Mouse (Mus musculus): ENCODE results near the gene Adarb1. TPM values are rescaled to one million over a fixed set of nuclear protein-coding genes. Genes with fewer than 3 reads are reported as not detected.

The Adarb1 gene
- polyA plus RNA-seq (2015; fragmentation: Nextera tagmentation; extraction: Ambion mirVana), result 19.9 and 20.6 TPM in 2 replicates

DNA sequence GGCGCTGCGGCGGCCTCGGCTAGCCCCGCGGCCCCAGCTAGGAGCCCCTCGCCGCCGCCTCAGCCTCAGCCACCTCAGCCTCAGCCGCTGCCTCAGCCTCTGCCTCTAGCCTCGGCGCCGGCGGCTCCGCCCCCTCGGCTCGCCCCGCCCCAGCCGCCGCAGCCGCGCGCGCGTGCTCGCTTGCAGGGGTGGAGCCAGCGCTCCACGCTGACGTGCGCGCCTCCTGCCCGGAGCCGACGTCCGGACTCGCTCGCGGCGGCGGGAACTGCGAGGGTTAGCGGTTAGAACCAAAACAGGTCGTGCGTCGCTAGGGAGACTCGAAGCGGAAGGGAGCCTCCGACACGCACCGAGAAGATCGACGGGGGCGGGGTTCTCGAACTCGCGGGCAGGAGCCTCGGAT, at the start of gene Adarb1:
Gene Adarb1 (minus strand): TSS at position 133 of the 400 bp plus-strand sequence.
- Histone ChIP-seq H3K4me3 (ENCODE audit: low read length) (peak within 1 kb of the TSS; percentile 96), H3K27ac (ENCODE audit: low read depth, low read length) (peak within 1 kb of the TSS; percentile 88), H3K9ac (ENCODE audit: low read depth, low read length) (peak within 1 kb of the TSS; percentile 91), H3K36me3 (ENCODE audit: control insufficient read depth, insufficient read depth, low read length) (no peaks in the 10 kb centered on the region), H3K9me3 (ENCODE audit: control insufficient read depth, low read length) (no peaks in the 10 kb centered on the region), H3K27me3 (replicated peaks; ENCODE audit: control insufficient read depth, insufficient read depth, low read length) (0 out of 2 replicates have a peak, but pooled peaks cover 2% of the 10 kb centered on the region), H3K4me2 (ENCODE audit: low read length) (peak within 1 kb of the TSS; percentile 94), H3K4me1 (ENCODE audit: control insufficient read depth, insufficient read depth, low read depth, low read length) (peaks cover 21% of the 10 kb centered on the region)
- under 1% methylated on average over 45 of the region's 57 CpGs for WGBS
- peak; percentile 95 for ATAC-seq

DNA sequence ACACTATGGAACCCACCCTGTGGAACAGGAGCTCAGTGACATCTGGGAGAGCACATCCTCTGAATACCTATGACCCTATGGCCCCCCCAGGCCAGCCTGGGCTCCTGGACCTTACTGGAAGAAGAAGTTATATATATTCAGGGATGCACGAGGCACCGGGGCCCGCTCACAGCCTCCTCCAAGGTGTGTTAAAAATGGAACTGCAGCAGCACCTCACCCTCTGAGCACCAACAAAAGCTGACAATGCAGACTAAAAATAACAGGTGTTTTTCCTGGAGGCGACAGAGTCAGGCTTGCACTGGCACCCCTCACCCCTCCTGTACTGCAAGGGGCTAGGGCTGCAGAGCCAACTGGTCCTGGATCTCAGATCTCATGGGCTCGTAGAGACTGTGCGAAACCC, 49.3 kb upstream of the Adarb1 start:
- H3K4me3 ChIP-seq (ENCODE audit: low read length), result no peak overlapping the region
- no peaks in the 10 kb centered on the region for H3K9me3 ChIP-seq (ENCODE audit: control insufficient read depth, low read length)
- H3K27me3 ChIP-seq (replicated peaks; ENCODE audit: control insufficient read depth, insufficient read depth, low read length), result no peaks in the 10 kb centered on the region
- ATAC-seq, result no peak
- no peak overlapping the region for H3K9ac ChIP-seq (ENCODE audit: low read depth, low read length)
- WGBS, result 89% methylated on average over 6 of the region's 6 CpGs
- peaks cover 3% of the 10 kb centered on the region; the same call in 1 of the 2 replicates for H3K4me1 ChIP-seq (ENCODE audit: control insufficient read depth, insufficient read depth, low read depth, low read length)
- no peak overlapping the region for H3K4me2 ChIP-seq (ENCODE audit: low read length)
- no peaks in the 10 kb centered on the region for H3K36me3 ChIP-seq (ENCODE audit: control insufficient read depth, insufficient read depth, low read length)
- H3K27ac ChIP-seq (ENCODE audit: low read depth, low read length), result no peak overlapping the region

GRCm38 (mm10) chr10:77465902-77466301, 47.8 kb upstream of the Adarb1 start:
- Histone ChIP-seq H3K4me2 (ENCODE audit: low read length) (no peak overlapping the region), H3K4me1 (ENCODE audit: control insufficient read depth, insufficient read depth, low read depth, low read length) (peaks cover 3% of the 10 kb centered on the region; the same call in 1 of the 2 replicates), H3K4me3 (ENCODE audit: low read length) (no peak overlapping the region), H3K9ac (ENCODE audit: low read depth, low read length) (no peak overlapping the region), H3K27me3 (replicated peaks; ENCODE audit: control insufficient read depth, insufficient read depth, low read length) (no peaks in the 10 kb centered on the region), H3K9me3 (ENCODE audit: control insufficient read depth, low read length) (no peaks in the 10 kb centered on the region), H3K36me3 (ENCODE audit: control insufficient read depth, insufficient read depth, low read length) (no peaks in the 10 kb centered on the region), H3K27ac (ENCODE audit: low read depth, low read length) (no peak overlapping the region)
- 87% methylated on average over 5 of the region's 5 CpGs for WGBS
- ATAC-seq, result no peak

DNA sequence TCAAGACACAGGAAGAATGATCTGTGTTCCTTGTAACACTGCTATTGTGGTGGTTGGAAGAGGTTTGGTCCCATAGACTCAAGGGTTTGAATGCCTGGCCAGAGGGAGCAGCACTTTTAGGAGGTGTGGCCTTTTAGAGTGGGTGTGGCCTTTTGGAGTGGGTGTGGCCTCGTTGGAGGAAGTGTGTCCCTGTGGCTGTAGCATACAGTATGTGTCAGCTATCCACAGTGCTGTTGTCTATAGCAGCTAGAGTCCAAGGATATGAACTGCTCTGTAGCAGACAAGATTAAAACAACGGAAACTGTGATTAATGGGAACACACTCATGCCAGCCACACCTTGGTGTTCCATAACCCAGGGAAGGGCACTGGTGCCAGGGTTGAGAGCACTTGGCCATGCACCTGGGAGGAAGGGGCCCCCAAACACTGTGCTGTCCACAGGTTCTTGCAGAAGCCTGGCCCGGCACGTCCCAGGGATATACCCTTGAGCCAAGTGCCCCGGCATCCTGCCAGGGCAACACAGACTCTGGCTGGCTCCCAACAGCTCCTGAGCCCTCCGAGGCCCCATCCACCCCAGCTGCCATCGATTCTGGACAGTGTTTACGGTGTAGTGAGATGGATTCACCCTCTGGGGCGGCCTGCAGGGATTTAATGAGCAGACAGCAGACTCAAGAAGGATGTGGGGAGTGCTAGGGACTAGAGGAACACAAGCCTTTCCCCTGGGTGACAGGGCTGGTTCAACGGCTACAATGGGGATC, 46.3 kb upstream of the Adarb1 start:
- ATAC-seq, result peak; percentile 80
- no peak overlapping the region; the same call in 1 of the 2 replicates for H3K9ac ChIP-seq (ENCODE audit: low read depth, low read length)
- H3K27ac ChIP-seq (ENCODE audit: low read depth, low read length), result no peak overlapping the region
- no peaks in the 10 kb centered on the region for H3K9me3 ChIP-seq (ENCODE audit: control insufficient read depth, low read length)
- H3K4me2 ChIP-seq (ENCODE audit: low read length), result no peak overlapping the region
- WGBS, result 42% methylated on average over 10 of the region's 10 CpGs
- no peaks in the 10 kb centered on the region for H3K36me3 ChIP-seq (ENCODE audit: control insufficient read depth, insufficient read depth, low read length)
- H3K4me3 ChIP-seq (ENCODE audit: low read length), result no peak overlapping the region
- H3K4me1 ChIP-seq (ENCODE audit: control insufficient read depth, insufficient read depth, low read depth, low read length), result peaks cover 3% of the 10 kb centered on the region; the same call in 1 of the 2 replicates
- no peaks in the 10 kb centered on the region for H3K27me3 ChIP-seq (replicated peaks; ENCODE audit: control insufficient read depth, insufficient read depth, low read length)

GRCm38 (mm10) chr10:77461161-77461560, 43.1 kb upstream of the Adarb1 start:
- Histone ChIP-seq H3K4me3 (ENCODE audit: low read length) (no peak overlapping the region), H3K36me3 (ENCODE audit: control insufficient read depth, insufficient read depth, low read length) (no peaks in the 10 kb centered on the region), H3K9ac (ENCODE audit: low read depth, low read length) (no peak overlapping the region), H3K27me3 (replicated peaks; ENCODE audit: control insufficient read depth, insufficient read depth, low read length) (no peaks in the 10 kb centered on the region), H3K27ac (ENCODE audit: low read depth, low read length) (no peak overlapping the region), H3K4me2 (ENCODE audit: low read length) (no peak overlapping the region), H3K4me1 (ENCODE audit: control insufficient read depth, insufficient read depth, low read depth, low read length) (peaks cover 3% of the 10 kb centered on the region; the same call in 1 of the 2 replicates), H3K9me3 (ENCODE audit: control insufficient read depth, low read length) (no peaks in the 10 kb centered on the region)
- 94% methylated on average over 8 of the region's 8 CpGs for whole genome bisulfite sequencing
- no peak for ATAC-seq

DNA sequence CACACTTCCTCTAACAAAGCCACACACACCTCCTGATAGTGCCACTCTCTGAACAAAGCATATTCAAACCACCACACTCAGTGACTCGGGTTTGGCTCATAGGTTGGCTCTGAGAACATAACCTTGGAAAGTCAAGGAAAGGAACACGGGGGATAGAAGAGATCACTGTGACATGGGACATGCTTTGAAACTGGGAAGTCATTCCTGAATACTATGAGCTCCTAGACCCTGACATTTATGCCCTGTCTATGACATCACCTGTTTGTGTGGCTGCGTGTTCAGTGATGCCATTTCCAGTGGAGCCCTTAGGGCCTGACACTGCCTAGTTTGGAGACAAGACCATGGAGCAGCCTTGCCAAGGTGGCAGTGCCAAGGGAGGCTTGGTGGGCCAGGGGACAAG, 39.6 kb upstream of the Adarb1 start:
- Histone ChIP-seq H3K4me2 (ENCODE audit: low read length) (no peak overlapping the region), H3K27ac (ENCODE audit: low read depth, low read length) (no peak overlapping the region), H3K4me3 (ENCODE audit: low read length) (no peak overlapping the region), H3K9me3 (ENCODE audit: control insufficient read depth, low read length) (no peaks in the 10 kb centered on the region), H3K9ac (ENCODE audit: low read depth, low read length) (no peak overlapping the region), H3K36me3 (ENCODE audit: control insufficient read depth, insufficient read depth, low read length) (no peaks in the 10 kb centered on the region), H3K4me1 (ENCODE audit: control insufficient read depth, insufficient read depth, low read depth, low read length) (no peaks in the 10 kb centered on the region), H3K27me3 (replicated peaks; ENCODE audit: control insufficient read depth, insufficient read depth, low read length) (no peaks in the 10 kb centered on the region)
- WGBS, result 92% methylated on average over 3 of the region's 3 CpGs
- no peak for ATAC-seq

DNA sequence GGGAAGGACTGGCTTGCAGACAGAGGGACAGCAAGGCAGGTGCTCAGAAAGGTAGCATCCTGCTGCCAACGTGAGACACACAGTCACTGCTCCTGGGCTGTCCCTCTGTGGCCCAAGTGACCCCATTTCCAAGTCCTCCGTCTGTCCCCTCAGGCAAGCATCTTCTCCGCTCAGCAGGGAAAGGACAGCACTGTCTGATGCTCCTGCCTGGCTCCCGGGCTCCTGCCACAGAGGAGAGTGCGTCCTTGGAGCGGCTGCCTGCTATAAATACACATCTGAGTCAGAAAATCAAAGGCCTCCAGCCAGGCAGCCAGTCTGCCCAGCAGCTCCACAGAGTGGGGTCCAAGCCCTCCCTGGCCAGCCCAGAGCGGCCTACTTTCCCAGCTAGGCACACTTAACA, 38.4 kb upstream of the Adarb1 start:
- no peak for ATAC-seq
- H3K27ac ChIP-seq (ENCODE audit: low read depth, low read length), result no peak overlapping the region
- H3K4me1 ChIP-seq (ENCODE audit: control insufficient read depth, insufficient read depth, low read depth, low read length), result no peaks in the 10 kb centered on the region
- 58% methylated on average over 7 of the region's 7 CpGs for WGBS
- H3K27me3 ChIP-seq (replicated peaks; ENCODE audit: control insufficient read depth, insufficient read depth, low read length), result no peaks in the 10 kb centered on the region
- no peaks in the 10 kb centered on the region for H3K9me3 ChIP-seq (ENCODE audit: control insufficient read depth, low read length)
- no peak overlapping the region for H3K4me3 ChIP-seq (ENCODE audit: low read length)
- H3K9ac ChIP-seq (ENCODE audit: low read depth, low read length), result no peak overlapping the region
- H3K4me2 ChIP-seq (ENCODE audit: low read length), result no peak overlapping the region
- no peaks in the 10 kb centered on the region for H3K36me3 ChIP-seq (ENCODE audit: control insufficient read depth, insufficient read depth, low read length)

DNA sequence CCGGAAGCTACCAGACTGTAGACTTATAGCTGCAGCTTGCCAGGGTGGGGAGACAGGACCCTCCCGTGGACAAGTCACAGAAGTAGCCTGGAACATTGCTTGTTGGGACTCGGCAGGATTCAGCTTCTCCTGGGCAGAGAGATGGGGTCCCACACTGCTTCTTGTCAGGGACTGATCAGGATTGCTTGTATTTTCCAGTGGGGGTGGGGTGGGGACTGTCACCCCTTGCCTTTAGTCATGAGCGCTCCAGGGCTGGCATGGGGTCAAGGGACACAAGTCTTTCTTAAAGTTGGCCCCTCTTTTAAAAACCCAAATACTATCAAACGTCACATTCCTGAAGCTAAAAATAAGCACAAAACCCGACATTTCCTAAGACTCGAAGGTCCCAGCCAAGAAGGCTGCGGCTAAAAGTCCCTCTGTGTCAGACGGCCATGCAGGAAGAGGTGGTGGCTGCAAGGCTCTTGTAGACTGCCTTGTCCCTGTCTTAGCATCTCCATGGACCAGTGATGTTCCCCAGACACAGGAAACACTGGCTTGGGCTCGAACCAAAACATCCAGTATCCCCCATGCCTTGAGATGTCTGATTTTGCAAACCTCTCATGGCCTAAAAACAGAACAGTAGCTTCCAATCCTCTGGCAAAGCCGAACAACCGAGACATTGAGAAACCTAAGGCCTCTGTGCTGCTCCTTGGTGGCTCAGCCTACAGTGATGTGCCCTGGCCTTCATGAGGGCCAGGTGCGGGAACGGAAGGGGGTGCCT, 37.4 kb upstream of the Adarb1 start:
- no peaks in the 10 kb centered on the region for H3K27me3 ChIP-seq (replicated peaks; ENCODE audit: control insufficient read depth, insufficient read depth, low read length)
- no peak overlapping the region for H3K9ac ChIP-seq (ENCODE audit: low read depth, low read length)
- no peak overlapping the region for H3K4me3 ChIP-seq (ENCODE audit: low read length)
- H3K9me3 ChIP-seq (ENCODE audit: control insufficient read depth, low read length), result no peaks in the 10 kb centered on the region
- ATAC-seq, result no peak
- no peaks in the 10 kb centered on the region for H3K4me1 ChIP-seq (ENCODE audit: control insufficient read depth, insufficient read depth, low read depth, low read length)
- H3K27ac ChIP-seq (ENCODE audit: low read depth, low read length), result no peak overlapping the region
- no peak overlapping the region for H3K4me2 ChIP-seq (ENCODE audit: low read length)
- no peaks in the 10 kb centered on the region for H3K36me3 ChIP-seq (ENCODE audit: control insufficient read depth, insufficient read depth, low read length)
- WGBS, result 80% methylated on average over 14 of the region's 14 CpGs

GRCm38 (mm10) chr10:77454795-77455194, 36.7 kb upstream of the Adarb1 start:
- H3K36me3 ChIP-seq (ENCODE audit: control insufficient read depth, insufficient read depth, low read length), result no peaks in the 10 kb centered on the region
- H3K27ac ChIP-seq (ENCODE audit: low read depth, low read length), result no peak overlapping the region
- no peak for ATAC-seq
- no peaks in the 10 kb centered on the region for H3K27me3 ChIP-seq (replicated peaks; ENCODE audit: control insufficient read depth, insufficient read depth, low read length)
- no peak overlapping the region for H3K4me3 ChIP-seq (ENCODE audit: low read length)
- no peak overlapping the region for H3K4me2 ChIP-seq (ENCODE audit: low read length)
- no peaks in the 10 kb centered on the region for H3K4me1 ChIP-seq (ENCODE audit: control insufficient read depth, insufficient read depth, low read depth, low read length)
- H3K9me3 ChIP-seq (ENCODE audit: control insufficient read depth, low read length), result no peaks in the 10 kb centered on the region
- WGBS, result 78% methylated on average over 6 of the region's 6 CpGs
- no peak overlapping the region for H3K9ac ChIP-seq (ENCODE audit: low read depth, low read length)

Data from hindbrain, embryonic 16.5 days (tissue).